Mouse (Mus musculus) lung, postnatal 0 days (tissue): Measurements from ENCODE around the gene Gm21188.
"Not testable (repeated sequence)": the region's sequence is repeated elsewhere in the genome, so short reads cannot be mapped to it uniquely, and the experiment has no call there.

Experiments
- CTCF ChIP-seq: IDR thresholded peaks from 2 replicates; pipeline ENCODE4 v1.5.1; 2016; ENCODE audit warnings: antibody characterized with exemption, mild to moderate bottlenecking
- EP300 ChIP-seq: IDR thresholded peaks from 2 replicates; pipeline ENCODE4 v1.6.1; 2016; ENCODE audit warnings: antibody characterized with exemption, mild to moderate bottlenecking, control low read depth

GRCm38 (mm10) chr13:119991917-119992496, 60.0 kb downstream of the Gm21188 start:
- TF ChIP-seq CTCF, EP300: not testable (repeated sequence)
